Mouse (Mus musculus) midbrain, embryonic 11.5 days (tissue): ENCODE results near the gene Cfap77. TPM values are rescaled to one million over a fixed set of nuclear protein-coding genes. Genes with fewer than 3 reads are reported as not detected.

Experiments used
- ATAC-seq: fragments of 200-750 bp; cut with Nextera tagmentation; 2 replicates; pipeline ENCODE4 v1.8.0; 2017; ENCODE audit warnings: moderate TSS enrichment, moderate library complexity; ENCODE audit not compliant: low FRiP score
- DNase-seq: peaks from one replicate; pipeline ENCODE4 v3.0.0; 2015; ENCODE audit warnings: low spot score; ENCODE audit errors: missing footprints
- H3K27ac ChIP-seq: fragments of 300-500 bp; sonication (generic); 2 replicates; pipeline ENCODE4 v1.5.1; 2014; ENCODE audit warnings: low read depth, low read length
- H3K27me3 ChIP-seq: fragments of 300-500 bp; sonication (generic); 2 replicates; pipeline ENCODE4 v1.6.1; 2014; ENCODE audit warnings: mild to moderate bottlenecking, low read length, moderate library complexity, mixed read lengths; ENCODE audit not compliant: control insufficient read depth, insufficient read depth
- H3K36me3 ChIP-seq: fragments of 300-500 bp; sonication (generic); 2 replicates; pipeline ENCODE4 v1.6.1; 2014; ENCODE audit warnings: mild to moderate bottlenecking, low read length, moderate library complexity, mixed read lengths; ENCODE audit not compliant: control insufficient read depth, insufficient read depth
- H3K4me1 ChIP-seq: fragments of 300-500 bp; sonication (generic); 2 replicates; pipeline ENCODE4 v1.6.1; 2014; ENCODE audit warnings: low read length; ENCODE audit not compliant: control insufficient read depth, insufficient read depth
- H3K4me2 ChIP-seq: fragments of 300-500 bp; sonication (generic); 2 replicates; pipeline ENCODE4 v1.6.1; 2014; ENCODE audit warnings: mild to moderate bottlenecking, moderate library complexity
- H3K4me3 ChIP-seq: fragments of 300-500 bp; sonication (generic); 2 replicates; pipeline ENCODE4 v1.5.1; 2014; ENCODE audit warnings: low read depth, low read length
- H3K9ac ChIP-seq: fragments of 300-500 bp; sonication (generic); 2 replicates; pipeline ENCODE4 v1.6.1; 2014; ENCODE audit warnings: low read length
- H3K9me3 ChIP-seq: fragments of 300-500 bp; sonication (generic); 2 replicates; pipeline ENCODE4 v1.6.1; 2016; ENCODE audit warnings: low read length; ENCODE audit not compliant: control insufficient read depth
- WGBS: fragments of 180-500 bp; shearing (Covaris S2); extraction: QIAGEN DNeasy Blood & Tissue Kit; methylation state at CpG from one replicate; pipeline ENCODE4 v1.1.7; 2014; 5-methylcytosine and 5-hydroxymethylcytosine counted together
- polyA plus RNA-seq: library from polyadenylated mRNA; unstranded; fragments of >200 nt; fragmentation: Nextera tagmentation; extraction: Ambion mirVana; gene quantifications from 2 replicates; pipeline ENCODE4 v1.2.1, GENCODE M21; 2014

Gene Cfap77
- polyA plus RNA-seq, 1 experiment from 2014 or later = 0.77 TPM

GRCm38 (mm10) chr2:29039741-29040140, 15.1 kb downstream of the Cfap77 start:
- Histone ChIP-seq H3K27me3 (peaks cover 27% of the 10 kb centered on the region), H3K27ac (no peak overlapping the region)
- no peak for ATAC-seq

GRCm38 (mm10) chr2:29035698-29036097, 19.2 kb downstream of the Cfap77 start:
- 51% methylated on average over 8 of the region's 8 CpGs for WGBS
- peaks cover 15% of the 10 kb centered on the region; the same call in 1 of the 2 replicates for H3K27me3 ChIP-seq
- H3K27ac ChIP-seq = no peak overlapping the region
- H3K4me1 ChIP-seq = peaks cover 15% of the 10 kb centered on the region
- no peak for ATAC-seq
- H3K9me3 ChIP-seq = no peaks in the 10 kb centered on the region
- no peak overlapping the region for H3K4me3 ChIP-seq
- H3K9ac ChIP-seq = no peak overlapping the region
- no peak overlapping the region for H3K4me2 ChIP-seq
- peak; percentile 28 for DNase-seq
- no peaks in the 10 kb centered on the region for H3K36me3 ChIP-seq

More at GRCm38 (mm10) chr2:29039741-29040140, 15.1 kb downstream of the Cfap77 start:
- H3K36me3 ChIP-seq = no peaks in the 10 kb centered on the region
- H3K4me3 ChIP-seq = no peak overlapping the region
- H3K4me2 ChIP-seq = no peak overlapping the region; the same call in 1 of the 2 replicates
- no peaks in the 10 kb centered on the region for H3K9me3 ChIP-seq
- H3K9ac ChIP-seq = no peak overlapping the region
- DNase-seq = peak; percentile 88
- WGBS = 19% methylated on average over 5 of the region's 5 CpGs
- peaks cover 20% of the 10 kb centered on the region for H3K4me1 ChIP-seq

GRCm38 (mm10) chr2:29034542-29035475, 20.1 kb downstream of the Cfap77 start:
- DNase-seq (peak; percentile 87), ATAC-seq (peak; percentile 24; the same call in 1 of the 2 replicates)
- Histone ChIP-seq H3K9ac (no peak overlapping the region), H3K27me3 (peaks cover 11% of the 10 kb centered on the region; the same call in 1 of the 2 replicates), H3K36me3 (no peaks in the 10 kb centered on the region), H3K4me3 (no peak overlapping the region), H3K27ac (no peak overlapping the region), H3K4me2 (no peak overlapping the region), H3K4me1 (peaks cover 9% of the 10 kb centered on the region), H3K9me3 (no peaks in the 10 kb centered on the region)
- WGBS = 29% methylated on average over 20 of the region's 20 CpGs

GRCm38 (mm10) chr2:29031951-29032350, 22.9 kb downstream of the Cfap77 start:
- Histone ChIP-seq H3K36me3 (no peaks in the 10 kb centered on the region), H3K4me2 (no peak overlapping the region), H3K27ac (no peak overlapping the region), H3K4me3 (no peak overlapping the region), H3K9ac (no peak overlapping the region), H3K4me1 (peaks cover 9% of the 10 kb centered on the region; the same call in 1 of the 2 replicates), H3K9me3 (no peaks in the 10 kb centered on the region), H3K27me3 (no peaks in the 10 kb centered on the region; the same call in 1 of the 2 replicates)
- DNase-seq (no peak), ATAC-seq (no peak)
- 88% methylated on average over 4 of the region's 4 CpGs for WGBS

GRCm38 (mm10) chr2:29030048-29030734, 24.7 kb downstream of the Cfap77 start:
- Histone ChIP-seq H3K9ac (no peak overlapping the region), H3K4me3 (no peak overlapping the region), H3K4me1 (peaks cover 9% of the 10 kb centered on the region; the same call in 1 of the 2 replicates), H3K36me3 (no peaks in the 10 kb centered on the region), H3K9me3 (no peaks in the 10 kb centered on the region), H3K27me3 (no peaks in the 10 kb centered on the region; the same call in 1 of the 2 replicates), H3K4me2 (no peak overlapping the region), H3K27ac (no peak overlapping the region)
- WGBS = 54% methylated on average over 20 of the region's 20 CpGs
- ATAC-seq (no peak), DNase-seq (peak; percentile 60)

- no peaks in the 10 kb centered on the region for H3K9me3 ChIP-seq
- no peaks in the 10 kb centered on the region for H3K27me3 ChIP-seq
- 87% methylated on average over 5 of the region's 5 CpGs for WGBS
- H3K4me2 ChIP-seq = no peak overlapping the region
- H3K9ac ChIP-seq = no peak overlapping the region
- no peaks in the 10 kb centered on the region for H3K36me3 ChIP-seq
- H3K4me3 ChIP-seq = no peak overlapping the region
- H3K27ac ChIP-seq = no peak overlapping the region
- 0 out of 2 replicates have a peak, but pooled peaks cover under 1% of the 10 kb centered on the region for H3K4me1 ChIP-seq
- ATAC-seq (no peak), DNase-seq (peak; percentile 66)
These were observed 29.6 kb downstream of the Cfap77 start for GRCm38 (mm10) chr2:29025284-29025683.

GRCm38 (mm10) chr2:29023001-29023400, 31.9 kb downstream of the Cfap77 start:
- ATAC-seq = no peak
- Histone ChIP-seq H3K27ac (no peak overlapping the region), H3K4me2 (no peak overlapping the region), H3K9ac (no peak overlapping the region), H3K4me3 (no peak overlapping the region), H3K36me3 (no peaks in the 10 kb centered on the region), H3K4me1 (no peaks in the 10 kb centered on the region), H3K27me3 (no peaks in the 10 kb centered on the region), H3K9me3 (no peaks in the 10 kb centered on the region)
- 89% methylated on average over 7 of the region's 7 CpGs for WGBS
- DNase-seq = no peak

- no peak overlapping the region for H3K4me2 ChIP-seq
- DNase-seq (peak; percentile 69), ATAC-seq (no peak)
- WGBS = 81% methylated on average over 17 of the region's 17 CpGs
- H3K27me3 ChIP-seq = no peaks in the 10 kb centered on the region
- H3K9ac ChIP-seq = no peak overlapping the region
- H3K9me3 ChIP-seq = no peaks in the 10 kb centered on the region
- H3K36me3 ChIP-seq = no peaks in the 10 kb centered on the region
- H3K27ac ChIP-seq = no peak overlapping the region
- H3K4me3 ChIP-seq = no peak overlapping the region
- peaks cover 8% of the 10 kb centered on the region for H3K4me1 ChIP-seq
These were observed 33.8 kb downstream of the Cfap77 start for GRCm38 (mm10) chr2:29021025-29021424.

- H3K9ac ChIP-seq = no peak overlapping the region
These were observed 36.2 kb downstream of the Cfap77 start for GRCm38 (mm10) chr2:29018680-29019079.

More at GRCm38 (mm10) chr2:29018680-29019079, 36.2 kb downstream of the Cfap77 start:
- DNase-seq (peak; percentile 47), ATAC-seq (no peak)
- no peaks in the 10 kb centered on the region for H3K9me3 ChIP-seq
- WGBS = 55% methylated on average over 5 of the region's 5 CpGs
- no peaks in the 10 kb centered on the region for H3K36me3 ChIP-seq
- no peak overlapping the region for H3K4me3 ChIP-seq
- H3K27me3 ChIP-seq = no peaks in the 10 kb centered on the region
- H3K27ac ChIP-seq = no peak overlapping the region
- H3K4me2 ChIP-seq = no peak overlapping the region
- peaks cover 10% of the 10 kb centered on the region for H3K4me1 ChIP-seq
